Mouse (Mus musculus) spleen, adult 2 months (tissue): Measurements from ENCODE around the gene Rrp36.

Source experiments
- CTCF ChIP-seq: fragments of 200-500 bp; IDR thresholded peaks from 2 replicates; pipeline ENCODE4 v1.5.1; 2011; ENCODE audit warnings: mild to moderate bottlenecking, inconsistent platforms; ENCODE audit not compliant: insufficient read depth, insufficient read length, insufficient replicate concordance; ENCODE audit errors: extremely low read depth
- POLR2A ChIP-seq: fragments of 200-500 bp; IDR thresholded peaks from 2 replicates; pipeline ENCODE4 v1.6.1; 2011; ENCODE audit warnings: low read depth, low read length, inconsistent platforms

DNA sequence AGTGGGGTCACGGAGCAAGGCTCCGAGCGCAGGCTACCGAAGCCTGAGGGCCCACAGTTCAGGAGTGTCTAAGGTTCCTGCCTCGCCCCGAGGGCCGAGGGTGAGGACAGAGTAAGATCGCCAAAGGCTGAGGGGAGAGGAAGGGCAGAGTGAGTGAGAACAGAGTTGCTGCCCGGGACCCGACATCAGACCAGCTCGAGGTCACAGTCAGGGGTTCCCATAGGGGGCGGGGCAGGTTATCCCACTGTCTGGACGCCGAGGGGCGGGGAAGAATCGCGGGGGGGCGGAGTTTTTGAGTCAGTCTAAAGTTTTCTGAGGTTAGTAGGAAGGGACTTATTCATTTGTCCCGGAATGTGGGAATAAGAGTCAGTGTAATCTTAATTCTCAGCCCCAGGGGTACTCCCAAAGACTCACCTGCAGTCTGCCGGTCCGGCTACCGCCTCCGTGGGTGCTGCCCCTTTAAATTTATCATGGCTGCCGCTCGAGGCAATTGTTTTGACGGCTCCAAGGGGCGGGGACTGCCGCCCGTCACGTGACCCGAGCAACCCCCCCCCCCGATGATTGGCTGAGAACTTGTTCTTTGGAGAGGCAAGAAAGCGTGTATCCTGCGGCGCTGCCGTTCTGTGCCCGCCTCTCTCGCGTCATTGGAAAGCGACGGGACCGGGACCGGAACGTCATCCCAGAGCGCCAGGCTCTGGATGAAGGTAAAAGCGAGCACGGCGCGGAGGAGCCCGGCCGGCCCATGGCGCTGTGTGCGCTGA, 28.4 kb downstream of the Rrp36 start, which contains the start of the genes Klc4 and Mrpl2:
- TF ChIP-seq POLR2A = peak; percentile 75
- no peak for TF ChIP-seq CTCF
